1 mouse cellular context compared by ENCODE assay signal in genomic region chr4:119234348-119234747, GRCm38 (mm10).
TF ChIP-seq lines count a peak whose summit lies in the region.

No protein-coding gene starts in this region.

TF ChIP-seq in MEL, 35 proteins besides CTCF, POLR2A, EP300 and RAD21 (continued from another document):
- no peak for TF ChIP-seq ETS1 (IDR thresholded peaks at IDR 0.05; ENCODE audit: low read depth, low read length)
